Mouse (Mus musculus) c-Kit-positive CD71-positive TER-119-negative erythroid progenitor cells, embryonic 14.5 days (primary cell): ENCODE measurements around the gene Gm14214.

ENCODE experiments used
- DNase-seq: peaks from one replicate; pipeline ENCODE4 v3.0.0-alpha.2; 2013; ENCODE audit warnings: low read depth

Gene Gm14214

DNA sequence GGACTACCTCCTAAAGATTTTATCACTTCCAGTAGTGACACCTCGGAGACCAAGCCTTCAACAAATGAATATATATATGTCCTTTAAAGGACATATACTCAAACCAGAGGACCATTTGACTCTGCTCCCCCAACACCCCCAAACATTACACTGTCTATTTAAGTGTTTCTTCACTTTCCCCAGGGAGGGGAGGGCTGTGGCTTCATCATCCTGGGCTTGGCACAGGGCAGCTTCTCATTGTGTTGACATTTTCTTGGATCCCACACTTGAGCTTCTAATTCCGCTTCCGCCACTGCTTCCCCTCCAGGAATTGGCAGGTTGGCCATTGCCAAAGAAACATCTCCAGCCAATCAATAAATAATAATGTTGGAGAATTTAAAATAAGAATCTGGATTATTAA, 39.0 kb downstream of the Gm14214 start:
- DNase-seq, result no peak

DNA sequence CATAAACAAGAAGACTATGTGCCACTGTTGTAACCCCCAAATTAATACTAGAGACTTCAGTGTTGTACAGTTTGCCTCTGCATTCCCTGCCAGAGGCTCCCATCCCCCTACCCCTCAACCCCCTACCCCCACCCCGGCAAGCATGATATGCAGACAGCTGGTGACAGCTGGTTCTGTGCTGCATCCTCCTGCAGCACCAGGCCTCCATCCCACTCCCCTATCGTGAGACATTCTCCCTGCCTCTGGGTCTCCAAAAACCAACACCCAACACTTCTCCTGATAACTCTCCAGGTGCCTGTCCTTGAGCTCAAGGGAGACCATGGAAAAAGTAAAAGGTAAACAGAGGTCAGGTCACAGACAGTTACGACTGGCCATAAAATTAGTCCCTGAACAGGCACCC, 40.1 kb downstream of the Gm14214 start:
- no peak for DNase-seq

DNA sequence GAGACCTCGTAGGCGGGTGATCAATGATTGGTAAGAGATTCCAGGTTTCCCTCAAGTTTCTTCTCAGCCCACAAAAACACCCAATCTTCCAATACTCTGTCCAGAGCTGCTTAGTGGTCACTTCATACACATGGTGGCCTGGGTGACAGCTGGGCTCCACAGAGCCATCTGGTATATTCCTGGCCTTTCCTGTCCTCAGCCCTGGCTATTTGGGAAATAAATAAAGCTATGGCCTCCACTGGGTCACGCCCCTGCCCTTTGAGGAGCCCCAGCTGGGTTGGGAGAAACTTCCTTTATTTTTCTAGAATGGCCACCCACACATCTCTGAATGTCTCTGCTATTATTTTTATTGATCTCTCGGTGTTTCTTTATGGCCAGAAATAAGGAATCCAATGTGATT, 46.4 kb downstream of the Gm14214 start:
- DNase-seq, result no peak

DNA sequence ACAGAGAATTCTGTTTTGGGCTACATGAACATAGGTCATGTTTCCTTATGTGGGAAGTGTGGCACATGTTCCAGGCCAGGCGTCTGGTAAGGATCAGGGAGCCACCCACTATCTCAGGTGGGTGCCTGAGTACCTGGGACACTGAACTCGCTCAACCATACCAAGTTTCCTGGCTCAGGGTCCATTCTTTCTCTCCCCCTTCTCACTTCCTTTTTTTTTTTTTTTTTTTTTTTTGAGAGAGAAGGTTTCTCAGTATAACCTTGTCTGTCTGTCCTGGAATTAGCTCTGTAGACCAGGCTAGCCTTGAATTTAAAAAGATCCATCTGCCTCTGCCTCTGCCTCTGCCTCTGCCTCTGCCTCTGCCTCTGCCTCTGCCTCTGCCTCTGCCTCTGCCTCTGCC, 49.5 kb downstream of the Gm14214 start:
- DNase-seq, result no peak
